Mouse (Mus musculus) small intestine, adult 2 months (tissue): ENCODE data around the gene Apela.

Experiments
- CTCF ChIP-seq: fragments of 200-500 bp; IDR thresholded peaks from 2 replicates; pipeline ENCODE4 v1.5.1; 2012; ENCODE audit warnings: low read depth, mild to moderate bottlenecking, control low read depth, inconsistent platforms, low read length, moderate library complexity, mixed read lengths; ENCODE audit not compliant: insufficient replicate concordance, insufficient read length; ENCODE audit errors: extremely low read depth
- POLR2A ChIP-seq: fragments of 200-500 bp; IDR thresholded peaks from 2 replicates; pipeline ENCODE4 v1.6.1; 2012; ENCODE audit warnings: low read depth, mild to moderate bottlenecking, control low read depth, inconsistent platforms, low read length, moderate library complexity

DNA sequence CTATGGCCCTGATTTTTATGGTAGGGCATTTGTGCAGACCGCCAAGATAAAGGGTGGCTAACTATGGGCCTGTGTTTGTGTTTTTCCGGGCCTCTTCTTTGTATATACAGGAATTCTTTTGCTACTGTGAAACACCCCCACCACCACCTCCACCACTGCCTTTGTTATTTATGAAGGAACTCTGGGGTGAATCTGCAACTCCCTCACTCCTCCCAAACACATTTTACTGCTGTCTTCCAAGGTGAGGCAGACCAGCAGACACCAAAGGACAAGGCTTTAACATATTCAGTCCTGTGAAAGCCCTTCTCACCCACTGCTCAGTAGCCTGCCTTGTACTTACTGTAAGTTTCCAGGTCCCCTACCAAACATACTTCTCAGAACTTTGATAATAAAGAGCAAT, 3.0 kb downstream of the Apela start:
- TF ChIP-seq CTCF (no peak), POLR2A (no peak)
